Comparison of ENCODE assay signal across 19 mouse cellular contexts in the genomic region with DNA sequence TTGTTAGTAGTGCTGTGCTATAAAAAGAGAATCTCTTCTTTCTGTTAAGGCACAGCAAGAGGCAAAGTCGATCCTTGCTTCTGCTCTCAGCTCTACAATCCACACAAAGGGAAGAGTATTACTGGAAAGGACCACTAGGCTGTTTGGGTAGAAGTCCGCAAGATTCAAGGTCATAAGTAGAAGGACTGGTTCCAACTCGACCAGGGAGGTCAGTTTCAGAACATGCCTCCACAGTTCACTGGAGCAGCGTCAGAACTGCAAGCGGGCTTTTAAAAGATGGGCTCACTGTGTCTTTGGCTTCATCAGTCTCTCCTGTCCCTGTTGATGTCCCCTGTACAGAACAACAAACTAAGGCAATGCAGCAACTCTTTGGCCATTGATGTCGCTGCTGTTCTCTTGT.
DNase-seq lines count a peak whose midpoint lies in the region; ATAC-seq and TF ChIP-seq lines count a peak whose summit lies in the region.
"Had no signal": no experiment of that assay in that cellular context is flagged by ENCODE, and none has a peak within 500 bp of the region (broad histone marks: within the 10 kb centered on the region; RNA-seq: fewer than 3 reads in every experiment).

No protein-coding gene starts in this region.

- no peak overlapping the region for H3K27ac ChIP-seq in liver, adult 2 months (replicated peaks; ENCODE audit: insufficient read depth, low read depth, low read length)
- H3K27ac ChIP-seq in hindbrain, embryonic 10.5 days = no peak overlapping the region
- H3K27ac ChIP-seq: embryonic facial prominence, embryonic 13.5 days; forebrain, embryonic 13.5 days; gastrocnemius, adult 2 months; hindbrain, embryonic 15.5 days had no signal

- no peaks in the 10 kb centered on the region for H3K9me3 ChIP-seq in hindbrain, embryonic 10.5 days
- H3K9me3 ChIP-seq: embryonic facial prominence, embryonic 13.5 days; forebrain, embryonic 13.5 days; G1E; heart, embryonic 12.5 days; hindbrain, embryonic 15.5 days had no signal

- 78% methylated on average over 6 of the region's 6 CpGs for WGBS in liver, adult 2 months
- 80% methylated on average over 6 of the region's 6 CpGs for WGBS in hindbrain, embryonic 10.5 days

- no peaks in the 10 kb centered on the region for H3K27me3 ChIP-seq in liver, adult 2 months (ENCODE audit: control insufficient read depth, insufficient read depth, low read length)
- no peaks in the 10 kb centered on the region for H3K27me3 ChIP-seq in hindbrain, embryonic 10.5 days (ENCODE audit: insufficient read depth, poor library complexity, severe bottlenecking)
- H3K27me3 ChIP-seq: embryonic facial prominence, embryonic 13.5 days; forebrain, embryonic 13.5 days; heart, embryonic 12.5 days; hindbrain, embryonic 15.5 days had no signal

- no peak overlapping the region for H3K4me3 ChIP-seq in liver, adult 2 months (ENCODE audit: insufficient read depth, low read depth, low read length)
- H3K4me3 ChIP-seq in hindbrain, embryonic 10.5 days = no peak overlapping the region
- H3K4me3 ChIP-seq: embryonic facial prominence, embryonic 13.5 days; forebrain, embryonic 13.5 days; gastrocnemius, adult 2 months; heart, embryonic 12.5 days; hindbrain, embryonic 15.5 days had no signal

- no peak for TF ChIP-seq POLR2A in liver, adult 2 months (IDR thresholded peaks at IDR 0.05; ENCODE audit: extremely low read depth, insufficient read depth, low read length)

- H3K9ac ChIP-seq in liver, adult 2 months (ENCODE audit: low read depth, low read length) = no peak overlapping the region
- H3K9ac ChIP-seq: embryonic facial prominence, embryonic 13.5 days; forebrain, embryonic 13.5 days; heart, embryonic 12.5 days; hindbrain, embryonic 15.5 days had no signal

- DNase-seq in kidney, adult 18-20 months = peak; percentile 13
- no peak for DNase-seq in kidney, postnatal 4 days
- peak; percentile 12 for DNase-seq in liver, adult 2 months (ENCODE audit: extremely low read depth, low read depth, low spot score)
- DNase-seq in liver = no peak
- peak; percentile 13 for DNase-seq in kidney, postnatal 14 days
- no peak for DNase-seq in hindbrain, embryonic 10.5 days (ENCODE audit: low spot score)
- DNase-seq: adrenal gland, postnatal 14 days; cerebellum, adult 11-12 months; cerebellum, adult 9-10 months; cerebellum, postnatal 25 days; gastrocnemius, adult 2 months; gastrocnemius, postnatal 25 days had no signal

- no peaks in the 10 kb centered on the region; the same call in 1 of the 2 replicates for H3K4me1 ChIP-seq in liver, adult 2 months (ENCODE audit: control insufficient read depth, insufficient read depth, low read length)
- H3K4me1 ChIP-seq in hindbrain, embryonic 10.5 days (replicated peaks) = no peaks in the 10 kb centered on the region
- H3K4me1 ChIP-seq: embryonic facial prominence, embryonic 13.5 days; forebrain, embryonic 13.5 days; heart, embryonic 12.5 days; hindbrain, embryonic 15.5 days had no signal

- no peak for ATAC-seq in erythroblast, adult 5-6 weeks (replicated peaks; ENCODE audit: low FRiP score, poor library complexity, severe bottlenecking)
- ATAC-seq: activated CD4-positive, CD25-positive, alpha-beta regulatory T cell, adult 4 months; forebrain, embryonic 13.5 days had no signal

- no peak for TF ChIP-seq CTCF in liver, adult 2 months (IDR thresholded peaks at IDR 0.05; ENCODE audit: low read depth, low read length)

- no peaks in the 10 kb centered on the region for H3K36me3 ChIP-seq in liver, adult 2 months (ENCODE audit: control insufficient read depth, insufficient read depth, low read length)
- peaks cover 14% of the 10 kb centered on the region for H3K36me3 ChIP-seq in hindbrain, embryonic 10.5 days
- H3K36me3 ChIP-seq: embryonic facial prominence, embryonic 13.5 days; G1E; heart, embryonic 12.5 days; hindbrain, embryonic 15.5 days had no signal

- no peaks in the 10 kb centered on the region for H3K79me2 ChIP-seq in liver, adult 2 months (ENCODE audit: control insufficient read depth, insufficient read depth, low read length)

Comparison
In these comparisons a context has a peak if more than half of its experiments do, and no peak if none do; other contexts are left out.
1. DNase-seq: peak in kidney, adult 18-20 months (single experiment), liver, adult 2 months (single experiment) and kidney, postnatal 14 days (single experiment); none in kidney, postnatal 4 days (0 of 2), liver (single experiment) and hindbrain, embryonic 10.5 days (single experiment).